Mouse (Mus musculus) natural killer cell, adult 2 months (primary cell): ENCODE measurements around the gene Slc30a1.

Experiments
- DNase-seq, 2 experiments: peaks; one replicate each; pipeline ENCODE4 v3.0.0; 2022; ENCODE audit warnings: low spot score in 2 of 2

Slc30a1 gene

DNA sequence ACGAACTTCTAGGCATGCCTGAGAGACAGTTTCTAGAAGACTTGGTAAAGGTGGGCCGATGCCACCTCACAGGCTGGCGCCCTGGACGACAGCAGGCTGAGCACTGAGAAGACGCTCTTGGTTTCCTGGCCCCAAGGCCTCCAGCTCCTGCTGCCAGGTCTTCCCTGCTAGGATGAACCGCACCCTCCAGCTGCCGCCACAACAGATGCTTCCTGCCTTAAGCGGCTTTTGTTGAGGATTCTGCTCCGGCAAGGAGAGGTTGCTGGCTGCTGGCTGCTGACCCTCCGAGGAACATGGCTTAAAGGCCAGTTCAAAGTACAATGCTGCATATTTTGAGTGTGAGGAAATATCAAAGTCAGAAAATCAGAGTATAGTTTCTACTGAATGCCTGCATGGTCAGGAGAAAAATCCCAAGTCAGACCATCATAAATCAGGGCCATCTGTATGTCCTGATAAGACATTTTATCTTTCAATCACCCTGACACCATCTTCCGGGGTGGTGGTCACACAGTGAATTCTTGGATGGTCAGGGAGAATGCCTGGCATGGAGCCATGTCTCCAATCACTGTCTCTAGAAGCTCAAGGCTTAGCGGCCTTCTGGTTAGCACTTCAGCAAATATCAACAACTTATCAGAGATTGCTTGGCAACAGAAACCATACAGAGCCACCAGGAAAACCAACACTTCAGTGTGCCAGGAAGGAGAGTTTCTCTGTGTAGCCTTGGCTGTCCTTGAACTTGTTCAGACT, 9.6 kb upstream of the Slc30a1 start:
- DNase-seq = no peak

GRCm38 (mm10) chr1:191905637-191906533, 682 bp upstream of the Slc30a1 start:
- peak in 1 of 2 experiments; percentile 69 for DNase-seq

DNA sequence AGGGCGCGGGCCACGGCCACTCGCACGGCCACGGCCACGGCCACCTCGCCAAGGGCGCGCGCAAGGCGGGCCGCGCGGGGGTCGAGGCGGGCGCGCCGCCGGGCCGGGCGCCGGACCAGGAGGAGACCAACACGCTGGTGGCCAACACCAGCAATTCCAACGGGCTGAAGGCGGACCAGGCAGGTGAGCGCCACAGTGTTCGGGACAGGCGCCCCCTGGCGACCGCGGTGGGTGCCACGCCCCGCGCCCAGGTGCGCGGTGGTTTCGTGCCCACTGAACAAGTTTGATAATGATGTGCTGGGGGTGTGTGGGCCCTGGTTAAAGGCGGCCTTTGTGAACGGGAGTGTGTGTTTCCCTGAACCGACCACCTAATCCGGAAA, 854 bp downstream of the Slc30a1 start:
- peak; percentile 70 to 83 for DNase-seq

DNA sequence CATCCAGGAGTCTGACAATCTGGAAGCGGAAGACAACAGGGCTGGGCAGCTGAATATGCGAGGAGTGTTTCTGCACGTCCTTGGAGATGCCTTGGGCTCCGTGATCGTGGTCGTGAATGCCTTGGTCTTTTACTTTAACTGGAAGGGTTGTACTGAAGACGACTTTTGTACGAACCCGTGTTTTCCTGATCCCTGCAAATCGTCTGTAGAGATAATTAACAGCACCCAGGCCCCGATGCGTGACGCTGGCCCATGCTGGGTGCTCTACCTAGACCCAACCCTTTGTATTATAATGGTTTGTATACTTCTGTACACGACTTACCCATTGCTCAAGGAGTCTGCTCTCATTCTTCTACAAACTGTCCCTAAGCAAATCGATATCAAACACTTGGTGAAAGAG, 2.3 kb downstream of the Slc30a1 start:
- no peak for DNase-seq

DNA sequence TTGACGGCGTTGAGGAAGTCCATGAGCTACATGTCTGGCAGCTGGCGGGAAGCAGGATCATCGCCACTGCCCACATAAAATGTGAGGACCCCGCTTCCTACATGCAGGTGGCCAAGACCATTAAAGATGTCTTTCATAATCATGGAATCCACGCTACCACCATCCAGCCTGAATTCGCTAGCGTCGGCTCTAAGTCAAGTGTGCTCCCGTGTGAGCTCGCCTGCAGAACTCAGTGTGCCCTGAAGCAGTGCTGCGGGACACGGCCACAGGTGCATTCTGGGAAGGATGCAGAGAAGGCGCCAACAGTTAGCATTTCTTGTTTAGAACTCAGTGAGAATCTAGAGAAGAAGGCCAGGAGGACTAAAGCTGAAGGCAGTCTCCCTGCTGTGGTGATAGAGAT, 2.7 kb downstream of the Slc30a1 start:
- DNase-seq = no peak

DNA sequence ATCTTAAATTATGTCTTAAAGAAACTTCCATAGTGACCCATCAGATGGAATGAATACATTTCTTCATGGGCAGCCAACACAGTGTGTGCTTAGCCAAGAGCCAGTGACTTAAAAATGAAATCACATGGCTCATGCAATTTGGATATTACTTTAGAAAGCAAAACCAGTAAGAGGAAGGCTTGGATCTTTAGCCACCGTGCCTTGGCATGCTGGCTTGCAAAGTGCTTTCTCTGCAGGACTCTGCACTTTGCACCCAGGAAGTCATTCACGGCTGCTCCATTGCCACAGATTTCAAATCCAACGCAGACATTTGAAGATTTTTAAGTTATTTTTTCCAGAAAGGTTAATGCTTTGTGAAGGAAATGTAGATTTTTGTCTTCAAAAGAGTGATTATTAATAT, 4.1 kb downstream of the Slc30a1 start:
- no peak for DNase-seq

- DNase-seq = no peak
Measured at GRCm38 (mm10) chr1:191911067-191911668, 4.6 kb downstream of the Slc30a1 start.

DNA sequence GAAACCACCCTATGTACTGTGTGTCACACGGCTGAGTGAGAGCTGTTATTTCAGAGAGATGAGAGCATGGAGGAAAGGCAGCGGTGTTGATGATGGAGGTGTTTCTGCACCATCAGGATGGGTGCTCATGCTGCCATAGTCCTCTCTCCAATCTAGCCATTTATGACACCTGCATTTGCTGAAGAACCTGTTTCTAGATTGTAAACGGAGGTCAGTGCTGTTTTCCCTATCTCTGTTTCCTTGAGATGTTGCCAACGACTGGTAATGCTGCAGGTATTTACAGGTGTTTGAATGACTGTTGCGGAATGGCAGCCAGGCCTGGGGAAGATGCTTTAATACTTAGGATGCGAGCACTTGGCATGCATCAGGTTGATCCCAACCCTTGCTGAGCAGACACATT, 8.1 kb downstream of the Slc30a1 start:
- no peak for DNase-seq

DNA sequence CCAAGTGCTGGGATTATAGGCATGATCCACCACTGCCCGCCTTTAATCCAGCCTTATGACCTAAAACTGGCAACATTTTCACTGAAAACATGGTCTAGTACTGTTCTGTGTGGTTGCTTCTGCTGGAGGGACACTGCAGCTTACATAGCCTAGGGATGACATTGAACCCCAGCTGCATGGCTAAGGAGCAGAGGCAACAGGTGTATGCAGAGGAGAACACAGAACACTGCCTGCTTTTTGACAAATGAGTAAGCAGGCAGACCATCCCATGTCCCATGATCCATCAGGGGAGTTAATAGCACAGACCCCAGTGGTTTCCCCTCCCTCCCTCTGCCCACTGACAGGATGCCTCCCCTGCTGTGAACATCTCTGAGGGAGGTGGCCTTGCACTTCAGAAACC, 9.0 kb downstream of the Slc30a1 start:
- DNase-seq = no peak

DNA sequence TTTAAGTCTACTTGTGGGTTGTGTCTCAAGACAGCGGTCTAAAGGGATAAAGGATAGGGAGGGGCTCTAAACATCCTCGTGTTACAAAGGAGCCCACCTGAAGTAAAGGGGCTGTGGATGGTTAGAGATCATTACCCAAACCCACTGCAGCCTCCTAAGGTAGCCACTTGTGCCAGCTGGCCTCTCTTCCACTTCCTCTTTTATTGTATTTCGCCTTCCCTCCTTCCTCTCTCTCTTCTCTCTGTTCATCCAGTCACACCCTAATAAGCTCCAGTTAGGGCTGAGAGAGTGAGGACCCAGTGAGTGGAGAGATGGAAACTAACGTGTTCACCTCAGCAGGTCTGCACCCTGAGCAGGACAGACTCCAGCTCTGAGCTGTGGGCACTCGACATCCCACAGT, 10.3 kb downstream of the Slc30a1 start:
- DNase-seq = no peak

GRCm38 (mm10) chr1:191919336-191919735, 12.8 kb downstream of the Slc30a1 start:
- no peak for DNase-seq

DNA sequence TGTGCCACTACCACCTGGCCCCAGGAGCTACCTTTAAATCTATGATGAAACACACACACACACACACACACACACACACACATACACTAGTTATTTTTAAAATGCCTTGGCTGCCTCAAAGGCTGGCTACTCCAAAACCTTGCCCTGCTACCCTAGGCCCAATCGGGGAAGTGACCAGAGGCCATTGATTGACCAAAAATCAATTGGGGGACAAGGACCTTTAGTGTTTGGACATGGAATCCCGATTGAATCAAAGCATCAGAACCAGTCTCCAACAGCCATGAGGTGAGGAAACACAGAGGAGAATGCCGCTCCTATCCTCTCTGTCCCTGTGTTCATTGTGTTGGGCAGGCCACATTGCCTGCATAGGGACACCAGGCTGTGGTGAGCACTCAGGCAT, 15.1 kb downstream of the Slc30a1 start:
- DNase-seq = no peak

GRCm38 (mm10) chr1:191925496-191925895, 18.9 kb downstream of the Slc30a1 start:
- DNase-seq = no peak

DNA sequence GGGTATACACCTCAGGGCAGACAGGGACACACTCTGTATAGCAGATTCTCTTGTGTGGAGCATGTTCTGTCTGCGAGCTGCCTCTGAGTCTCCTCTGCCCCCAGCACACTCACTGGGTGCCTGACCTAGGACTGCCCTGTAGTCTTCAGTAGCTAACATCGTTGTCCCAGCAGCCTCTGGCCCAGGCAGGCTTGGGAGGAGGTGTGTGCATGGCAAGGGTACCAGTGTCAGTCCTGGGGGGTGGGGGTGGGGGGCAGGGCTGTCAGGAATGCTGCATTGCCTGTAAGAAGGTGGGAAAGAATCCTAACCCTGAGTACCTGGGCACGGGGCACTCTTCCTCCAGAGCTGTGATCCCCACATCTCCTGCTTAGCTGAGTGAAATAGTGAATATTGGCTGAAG, 20.1 kb downstream of the Slc30a1 start:
- DNase-seq = no peak

- DNase-seq = no peak
Measured at GRCm38 (mm10) chr1:191928345-191928744, 21.8 kb downstream of the Slc30a1 start.

GRCm38 (mm10) chr1:191929065-191929464, 22.5 kb downstream of the Slc30a1 start:
- DNase-seq = no peak

DNA sequence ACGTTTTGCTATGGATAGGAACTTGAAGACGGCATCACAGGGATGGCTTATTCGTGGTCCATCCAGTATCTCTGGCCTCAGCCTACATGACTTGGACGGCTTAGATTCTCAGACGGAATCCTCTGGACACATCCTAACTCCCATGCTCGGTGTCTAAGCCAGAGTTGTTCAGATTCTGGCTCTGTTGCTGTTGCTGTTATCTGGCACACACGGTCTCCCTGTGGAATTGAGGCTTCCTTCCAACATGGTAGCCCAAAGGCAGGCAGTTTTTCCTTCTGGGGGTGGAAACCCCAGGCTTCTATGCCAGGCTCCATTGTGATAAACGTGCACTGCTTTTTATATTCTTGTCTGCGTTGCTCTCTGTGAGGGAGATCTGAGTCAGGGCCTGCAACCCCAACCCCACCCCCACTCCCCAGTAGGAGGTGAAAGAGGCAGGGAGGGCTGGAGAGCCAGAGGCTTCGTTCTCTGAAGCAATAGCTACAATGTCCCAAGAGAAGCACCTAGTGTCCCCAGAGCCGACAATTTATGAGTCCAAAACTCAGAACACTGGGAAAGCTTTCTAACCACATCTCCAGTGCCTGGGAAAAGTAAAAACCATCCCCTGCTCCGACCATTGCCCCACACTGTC, 23.4 kb downstream of the Slc30a1 start:
- DNase-seq = no peak

DNA sequence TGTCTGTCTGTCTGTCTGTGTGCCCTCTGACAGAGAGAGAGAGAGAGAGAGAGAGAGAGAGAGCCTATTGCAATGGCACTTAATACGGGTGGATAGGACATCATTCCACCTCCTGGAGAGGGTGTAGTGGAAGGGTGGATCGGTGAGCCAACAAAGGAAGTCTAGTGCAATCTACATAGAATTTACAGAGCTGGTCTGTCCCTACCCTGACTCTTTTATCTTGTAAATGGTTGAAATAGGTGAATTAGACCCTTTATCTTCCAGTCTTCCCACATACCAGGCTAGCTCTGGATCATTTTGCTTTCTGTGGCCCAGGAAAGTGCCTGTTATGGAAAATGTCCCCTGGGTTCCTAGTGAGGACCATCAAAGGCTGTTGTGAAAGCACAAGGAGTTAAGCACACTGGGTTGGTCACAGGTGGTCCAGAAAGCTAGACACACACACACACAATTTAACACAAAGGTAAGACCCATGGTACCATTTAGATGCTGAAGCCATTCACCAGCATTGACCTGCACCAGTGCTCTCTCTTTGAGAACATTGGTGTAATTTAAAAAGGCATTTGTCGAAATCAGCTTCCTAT, 24.0 kb downstream of the Slc30a1 start:
- no peak for DNase-seq

DNA sequence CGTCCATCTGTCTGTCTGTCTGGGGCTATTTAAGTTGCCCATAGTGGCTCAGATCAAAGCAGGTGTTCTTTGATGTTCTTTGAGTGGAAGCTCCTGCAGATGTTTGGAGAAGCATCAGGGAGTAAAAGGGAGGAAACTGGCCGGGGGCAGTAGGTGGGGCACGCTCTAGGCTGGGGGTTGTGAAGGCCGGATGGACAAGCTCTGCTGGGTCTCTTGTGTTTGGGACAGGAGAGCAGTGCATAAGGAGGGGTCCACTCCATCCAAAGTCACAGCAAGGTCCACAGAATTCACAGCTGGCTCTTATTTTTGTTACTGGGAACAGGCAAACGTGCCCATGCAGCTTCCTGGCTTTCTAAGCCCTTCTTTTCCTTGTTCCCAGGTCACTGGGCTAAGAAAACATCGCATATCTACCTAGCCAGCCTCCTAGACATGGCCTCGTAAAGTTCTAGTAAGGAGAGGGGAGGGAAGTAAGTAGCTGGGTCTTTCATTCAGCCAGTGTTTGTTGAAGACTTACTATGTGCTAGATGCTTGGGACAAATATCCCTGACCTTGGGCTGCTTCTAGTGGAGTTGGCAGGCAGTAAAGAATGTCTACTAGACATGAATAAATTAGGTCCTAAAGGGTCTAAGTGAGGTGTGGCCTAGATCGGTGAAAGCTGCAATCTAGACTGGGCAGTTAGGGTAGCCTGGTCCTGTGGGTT, 25.9 kb downstream of the Slc30a1 start:
- no peak for DNase-seq

DNA sequence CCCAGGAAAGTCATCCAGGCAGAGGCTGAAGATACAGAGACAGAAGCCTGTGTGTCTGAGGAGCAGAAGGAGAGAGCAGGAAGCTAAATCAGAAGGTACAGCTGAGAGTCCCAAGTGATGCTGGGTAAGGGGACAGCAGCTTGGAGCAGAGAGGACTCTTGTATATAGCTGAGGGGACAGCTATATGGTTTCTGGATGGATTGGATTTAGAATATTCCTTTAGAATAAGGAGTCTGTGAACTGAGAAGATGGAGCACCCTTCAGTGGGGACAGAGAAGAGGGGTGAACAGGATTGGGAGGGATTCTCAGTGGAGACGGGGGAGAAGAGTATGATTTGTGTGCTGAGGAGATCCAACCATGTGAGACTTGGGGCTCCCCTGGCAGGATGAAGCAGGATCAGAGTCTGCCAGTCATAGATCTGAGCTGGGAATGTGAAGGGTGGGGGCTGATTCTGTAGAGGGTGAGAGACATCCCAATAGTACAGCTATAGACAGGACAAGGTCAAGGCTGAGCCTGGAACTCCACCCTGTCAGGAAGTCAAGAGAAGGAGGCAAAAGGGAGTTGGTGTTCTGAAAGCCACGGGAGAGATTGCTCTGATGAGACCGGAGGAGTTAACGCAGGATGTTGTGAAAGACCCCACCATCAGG, 26.5 kb downstream of the Slc30a1 start:
- no peak for DNase-seq

DNA sequence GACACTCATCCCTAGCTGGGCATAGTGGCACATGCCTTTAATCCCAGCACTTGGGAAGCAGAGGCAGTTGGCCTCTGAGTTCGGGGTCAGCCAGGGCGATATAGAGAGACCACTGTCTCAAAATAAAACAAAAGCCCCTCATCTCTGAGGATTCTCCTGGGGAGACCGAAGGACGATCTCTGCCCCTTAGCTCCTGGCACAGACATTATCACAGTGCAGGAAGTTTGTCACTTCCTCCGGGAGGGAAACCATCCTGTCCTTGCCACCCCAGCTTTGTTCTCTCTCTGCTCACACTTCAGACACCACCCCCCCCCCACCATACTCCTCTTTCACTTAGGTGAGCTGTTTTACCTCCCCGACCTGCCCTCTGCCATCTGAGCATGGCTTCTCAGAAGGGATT, 37.1 kb downstream of the Slc30a1 start:
- DNase-seq = no peak
